Mouse (Mus musculus): ENCODE results near the gene AW822073. TPM values are rescaled to one million over a fixed set of nuclear protein-coding genes. Genes with fewer than 3 reads are reported as not detected.

AW822073 gene
- polyA plus RNA-seq, 1 experiment: not detected

DNA sequence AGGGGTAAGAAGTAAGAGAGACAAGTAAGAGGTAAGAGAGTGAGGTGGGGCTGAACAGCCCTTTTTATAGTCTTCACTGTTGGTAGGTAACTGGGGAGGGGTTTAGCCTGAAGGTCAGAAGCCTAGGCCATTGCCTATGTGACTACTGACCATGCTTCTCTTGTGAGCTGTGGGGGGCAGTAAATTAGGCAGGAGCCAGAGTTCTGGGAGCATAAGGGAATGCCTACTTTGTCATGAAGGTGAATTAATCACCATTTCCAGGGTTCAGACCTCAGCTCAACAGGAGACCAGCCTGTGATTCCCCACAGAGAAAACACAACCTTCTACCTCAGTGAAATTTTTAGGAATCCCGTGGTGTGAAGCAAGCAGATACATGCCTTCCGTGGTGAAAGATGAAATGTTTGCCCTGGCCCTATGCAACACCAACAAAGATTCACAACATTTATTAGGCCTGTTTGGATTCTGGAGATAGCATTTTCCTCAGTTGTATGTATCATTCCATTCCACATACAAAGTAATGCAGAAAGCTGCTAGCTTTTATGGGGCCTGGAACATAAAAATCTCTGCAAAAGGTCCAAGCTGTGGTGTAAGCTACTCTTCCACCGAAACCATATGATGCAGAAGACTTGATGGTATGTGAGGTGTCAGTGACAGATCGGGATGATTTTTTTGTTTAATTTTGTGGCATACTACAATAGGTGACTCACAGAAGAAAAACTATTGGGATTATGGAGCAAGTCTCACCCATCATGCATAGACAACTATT lies 17.9 kb downstream of the AW822073 start:
- no peaks in the 10 kb centered on the region for H3K4me1 ChIP-seq (ENCODE audit: control insufficient read depth, insufficient read depth, insufficient read length, low read length)
- H3K4me3 ChIP-seq (ENCODE audit: insufficient read depth, low read depth, low read length): no peak overlapping the region
- H3K27ac ChIP-seq (replicated peaks; ENCODE audit: low read depth, low read length): no peak overlapping the region

DNA sequence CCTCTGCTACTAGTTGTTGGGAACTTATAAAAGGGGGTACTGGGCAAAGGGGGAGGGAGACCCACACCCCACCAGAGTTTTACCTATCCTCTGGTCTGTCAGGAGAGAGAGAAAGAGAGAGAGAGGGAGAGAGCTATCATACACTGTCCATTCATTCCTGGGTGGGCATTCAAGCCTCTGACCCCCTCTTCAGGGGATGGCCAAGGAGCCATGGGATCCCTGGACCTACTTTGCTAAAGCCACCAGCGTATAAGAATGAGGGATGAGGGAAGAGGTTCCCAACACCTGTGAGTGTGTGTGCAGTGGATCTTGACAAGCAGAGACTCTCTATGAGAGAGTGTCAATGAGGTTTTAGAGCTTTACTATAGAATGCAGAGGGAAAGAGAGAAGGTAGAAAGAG lies 18.7 kb downstream of the AW822073 start:
- no peak overlapping the region for H3K4me3 ChIP-seq (ENCODE audit: insufficient read depth, low read depth, low read length)
- H3K4me1 ChIP-seq (ENCODE audit: control insufficient read depth, insufficient read depth, insufficient read length, low read length): no peaks in the 10 kb centered on the region
- no peak overlapping the region for H3K27ac ChIP-seq (replicated peaks; ENCODE audit: low read depth, low read length)

Other genes with a start within 250 kb of the AW822073 start
- gene Duxf3, start 7.7 kb upstream of the AW822073 start, polyA plus RNA-seq (2012; ENCODE audit: insufficient read depth, insufficient read length, missing spikeins): not detected in 2 replicates
- not detected in 2 replicates for gene Gm4981, start 11.8 kb upstream of the AW822073 start, polyA plus RNA-seq (2012; ENCODE audit: insufficient read depth, insufficient read length, missing spikeins)
- gene Gcc2, start 30.6 kb upstream of the AW822073 start, polyA plus RNA-seq (2012; ENCODE audit: insufficient read depth, insufficient read length, missing spikeins): 6.7 and 22.8 TPM in 2 replicates
- gene Lims1, start 98.5 kb upstream of the AW822073 start, polyA plus RNA-seq (2012; ENCODE audit: insufficient read depth, insufficient read length, missing spikeins): 18.9 and 27.1 TPM in 2 replicates
- gene Ranbp2, start 222.0 kb upstream of the AW822073 start, polyA plus RNA-seq (2012; ENCODE audit: insufficient read depth, insufficient read length, missing spikeins): 20.1 and 23.1 TPM in 2 replicates